Mouse (Mus musculus) lung, embryonic 14.5 days (tissue): ENCODE results near the gene 1810043G02Rik. TPM values are rescaled to one million over a fixed set of nuclear protein-coding genes. Genes with fewer than 3 reads are reported as not detected.
A peak's percentile ranks its signal among the peaks of the same experiment; 100 is the strongest.
"Not testable (repeated sequence)": the region's sequence is repeated elsewhere in the genome, so short reads cannot be mapped to it uniquely, and the experiment has no call there.

ENCODE experiments used
- ATAC-seq: fragments of 200-750 bp; cut with Nextera tagmentation; 2 replicates; pipeline ENCODE4 v1.8.0; 2017; ENCODE audit warnings: mild to moderate bottlenecking, moderate TSS enrichment, moderate library complexity; ENCODE audit not compliant: insufficient read depth
- DNase-seq: peaks from one replicate; pipeline ENCODE4 v3.0.0-alpha.2; 2015
- H3K27ac ChIP-seq: fragments of 300-500 bp; sonication (generic); 2 replicates; pipeline ENCODE4 v1.5.1; 2014; ENCODE audit warnings: low read depth, mild to moderate bottlenecking, moderate library complexity
- H3K27me3 ChIP-seq: fragments of 300-500 bp; sonication (generic); 2 replicates; pipeline ENCODE4 v1.6.1; 2014; ENCODE audit warnings: low read length, control low read depth; ENCODE audit not compliant: insufficient read depth
- H3K36me3 ChIP-seq: fragments of 300-500 bp; sonication (generic); 2 replicates; pipeline ENCODE4 v1.6.1; 2014; ENCODE audit warnings: control low read depth; ENCODE audit not compliant: insufficient read depth
- H3K4me1 ChIP-seq: fragments of 300-500 bp; sonication (generic); 2 replicates; pipeline ENCODE4 v1.6.1; 2014; ENCODE audit warnings: antibody characterized with exemption, control low read depth; ENCODE audit not compliant: insufficient read depth
- H3K4me2 ChIP-seq: fragments of 300-500 bp; sonication (generic); 2 replicates; pipeline ENCODE4 v1.6.1; 2014; ENCODE audit warnings: mild to moderate bottlenecking
- H3K4me3 ChIP-seq: fragments of 300-500 bp; sonication (generic); 2 replicates; pipeline ENCODE4 v1.5.1; 2014; ENCODE audit warnings: low read depth, low read length
- H3K9ac ChIP-seq: fragments of 300-500 bp; sonication (generic); 2 replicates; pipeline ENCODE4 v1.6.1; 2014
- H3K9me3 ChIP-seq: fragments of 300-500 bp; sonication (generic); 2 replicates; pipeline ENCODE4 v1.6.1; 2016; ENCODE audit warnings: low read depth, low read length, control low read depth
- CTCF ChIP-seq: IDR thresholded peaks from 2 replicates; pipeline ENCODE4 v1.5.1; 2016; ENCODE audit warnings: antibody characterized with exemption, low read depth
- WGBS: fragments of 180-500 bp; shearing (Covaris S2); extraction: QIAGEN DNeasy Blood & Tissue Kit; methylation state at CpG from one replicate; pipeline ENCODE4 v1.1.7; 2014; 5-methylcytosine and 5-hydroxymethylcytosine counted together
- polyA plus RNA-seq: library from polyadenylated mRNA; unstranded; fragments of >200 nt; fragmentation: Nextera tagmentation; extraction: Ambion mirVana; gene quantifications from 2 replicates; pipeline ENCODE4 v1.2.1, GENCODE M21; 2014

1810043G02Rik gene
- polyA plus RNA-seq, 1 experiment from 2014 or later, result 24.6 TPM

- Histone ChIP-seq H3K9ac (no peak overlapping the region), H3K36me3 (0 out of 2 replicates have a peak, but pooled peaks cover 1% of the 10 kb centered on the region), H3K27ac (no peak overlapping the region), H3K4me1 (peaks cover 7% of the 10 kb centered on the region), H3K9me3 (no peaks in the 10 kb centered on the region), H3K4me2 (no peak overlapping the region), H3K27me3 (no peaks in the 10 kb centered on the region), H3K4me3 (no peak overlapping the region)
- no peak for TF ChIP-seq CTCF
- DNase-seq (no peak), ATAC-seq (no peak)
- 88% methylated on average over 18 of the region's 18 CpGs for WGBS
Observed at GRCm38 (mm10) chr10:78012661-78013495, 34.6 kb downstream of the 1810043G02Rik start.

DNA sequence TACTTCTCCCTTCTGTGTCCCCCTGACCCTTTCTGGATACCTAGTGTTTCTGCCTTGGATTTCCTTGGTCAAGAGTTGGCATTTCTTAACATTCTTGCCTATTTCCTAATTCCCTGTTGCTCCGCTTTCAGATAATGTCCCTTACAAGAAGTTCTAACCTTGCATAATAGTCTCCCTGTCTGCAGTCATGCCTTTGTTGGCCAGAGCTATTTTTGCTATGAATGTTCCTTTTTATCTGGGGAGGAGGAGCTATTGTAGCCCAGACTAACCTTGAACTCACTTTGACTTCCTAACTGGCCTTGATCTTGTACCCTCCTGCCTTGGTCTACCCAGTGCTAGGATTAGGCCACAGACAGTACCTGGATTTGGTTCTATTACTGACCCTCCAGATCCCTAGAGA, 37.2 kb downstream of the 1810043G02Rik start:
- no peak overlapping the region for H3K4me3 ChIP-seq
- no peak for DNase-seq

DNA sequence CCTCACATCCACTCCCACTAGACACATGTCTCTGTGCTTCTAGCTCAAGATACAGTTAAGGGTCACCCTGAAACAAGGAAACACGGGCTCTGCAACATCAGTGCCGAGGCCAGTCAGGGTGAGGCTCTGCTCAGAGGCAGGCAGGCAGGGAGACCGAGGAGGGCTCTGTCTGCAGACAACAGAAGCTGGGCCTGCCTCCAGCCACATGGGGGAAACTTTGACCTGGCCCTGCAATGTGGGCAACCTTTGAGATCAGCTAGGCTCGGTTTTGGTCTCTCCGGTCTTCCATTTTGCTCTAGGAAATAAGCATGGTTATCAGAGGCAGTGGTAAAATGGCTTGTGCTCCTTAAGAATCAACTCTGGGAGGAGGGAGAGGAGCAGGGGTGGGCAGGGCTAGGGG, 38.0 kb downstream of the 1810043G02Rik start:
- H3K36me3 ChIP-seq, result no peaks in the 10 kb centered on the region
- no peaks in the 10 kb centered on the region for H3K9me3 ChIP-seq
- TF ChIP-seq CTCF, result no peak
- no peak overlapping the region for H3K4me3 ChIP-seq
- H3K27me3 ChIP-seq, result no peaks in the 10 kb centered on the region
- H3K27ac ChIP-seq, result no peak overlapping the region
- ATAC-seq (no peak), DNase-seq (no peak)
- H3K4me1 ChIP-seq, result no peaks in the 10 kb centered on the region
- H3K4me2 ChIP-seq, result no peak overlapping the region
- no peak overlapping the region for H3K9ac ChIP-seq
- 59% methylated on average over 5 of the region's 5 CpGs for WGBS

More for the DNA sequence above, 37.2 kb downstream of the 1810043G02Rik start:
- TF ChIP-seq CTCF, result no peak
- H3K27ac ChIP-seq, result no peak overlapping the region
- H3K9ac ChIP-seq, result no peak overlapping the region
- no peak for ATAC-seq
- WGBS, result 94% methylated on average over 1 of the region's 1 CpGs
- no peaks in the 10 kb centered on the region for H3K9me3 ChIP-seq
- no peaks in the 10 kb centered on the region for H3K4me1 ChIP-seq
- H3K27me3 ChIP-seq, result no peaks in the 10 kb centered on the region
- no peaks in the 10 kb centered on the region for H3K36me3 ChIP-seq
- no peak overlapping the region for H3K4me2 ChIP-seq

- WGBS, result 20% methylated on average over 19 of the region's 19 CpGs
- no peak overlapping the region for H3K27ac ChIP-seq
- no peaks in the 10 kb centered on the region for H3K4me1 ChIP-seq
- H3K9me3 ChIP-seq, result no peaks in the 10 kb centered on the region
- no peak overlapping the region for H3K9ac ChIP-seq
- no peak overlapping the region; the same call in 1 of the 2 replicates for H3K4me3 ChIP-seq
- peak; percentile 96 for TF ChIP-seq CTCF
- no peaks in the 10 kb centered on the region for H3K27me3 ChIP-seq
- ATAC-seq (peak; percentile 82), DNase-seq (peak; percentile 95)
- H3K36me3 ChIP-seq, result no peaks in the 10 kb centered on the region
- peak overlapping the region; percentile 48 for H3K4me2 ChIP-seq
Observed at GRCm38 (mm10) chr10:78018797-78019203, 40.5 kb downstream of the 1810043G02Rik start.

DNA sequence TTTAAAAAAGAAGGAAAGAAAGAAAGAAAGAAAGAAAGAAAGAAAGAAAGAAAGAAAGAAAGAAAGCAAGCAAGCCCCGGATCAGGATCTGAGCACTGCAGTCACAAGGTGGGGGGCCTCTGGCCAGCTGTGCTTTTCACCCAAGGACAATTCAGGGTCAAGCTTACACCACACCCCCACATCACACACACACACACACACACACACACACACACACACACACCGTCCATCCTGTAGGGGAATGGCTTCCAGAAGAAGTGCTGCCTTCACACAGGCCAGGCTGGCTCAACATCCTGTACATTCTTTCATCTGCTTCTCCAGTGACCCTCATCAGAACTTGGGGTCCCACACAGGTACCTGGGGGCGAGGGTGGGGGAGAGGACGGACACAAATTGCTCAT, 41.0 kb downstream of the 1810043G02Rik start:
- no peak for TF ChIP-seq CTCF
- no peak overlapping the region for H3K4me3 ChIP-seq
- no peak overlapping the region for H3K4me2 ChIP-seq
- ATAC-seq, result 0 out of 2 replicates have a peak, but pooled peaks have one; percentile 28
- no peak overlapping the region for H3K27ac ChIP-seq
- H3K36me3 ChIP-seq, result no peaks in the 10 kb centered on the region
- no peaks in the 10 kb centered on the region for H3K27me3 ChIP-seq
- H3K4me1 ChIP-seq, result no peaks in the 10 kb centered on the region
- DNase-seq, result no peak
- H3K9ac ChIP-seq, result no peak overlapping the region
- no peaks in the 10 kb centered on the region for H3K9me3 ChIP-seq
- WGBS, result 77% methylated on average over 4 of the region's 4 CpGs

GRCm38 (mm10) chr10:78019984-78020383, 41.7 kb downstream of the 1810043G02Rik start:
- H3K4me3 ChIP-seq, H3K27me3 ChIP-seq, DNase-seq, H3K27ac ChIP-seq, H3K4me2 ChIP-seq, H3K9me3 ChIP-seq, H3K9ac ChIP-seq, H3K36me3 ChIP-seq, H3K4me1 ChIP-seq, ATAC-seq: not testable (repeated sequence)
- 93% methylated on average over 6 of the region's 11 CpGs for WGBS

- not testable (repeated sequence) for H3K27ac ChIP-seq, H3K4me1 ChIP-seq, H3K9ac ChIP-seq, ATAC-seq, H3K4me2 ChIP-seq, H3K27me3 ChIP-seq, H3K9me3 ChIP-seq, H3K36me3 ChIP-seq, H3K4me3 ChIP-seq
- WGBS, result 75% methylated on average over 6 of the region's 8 CpGs
- peak; percentile 40 for DNase-seq
- TF ChIP-seq CTCF, result peak; percentile 42
Observed at GRCm38 (mm10) chr10:78025453-78025852, 47.1 kb downstream of the 1810043G02Rik start.
